Mouse (Mus musculus) left cerebral cortex, adult 2 months (tissue): ENCODE measurements around the gene Alk. TPM values are rescaled to one million over a fixed set of nuclear protein-coding genes. Genes with fewer than 3 reads are reported as not detected.

Experiments used
- DNase-seq, 2 experiments: peaks; one replicate each; pipeline ENCODE4 v3.0.0; 2021 to 2022; ENCODE audit warnings: low spot score in 2 of 2, mixed read lengths in 1 of 2; ENCODE audit errors: extremely low spot score in 1 of 2
- H3K27ac ChIP-seq: fragments of 200-600 bp; 2 replicates; pipeline ENCODE4 v1.8.1; 2022
- H3K4me3 ChIP-seq: fragments of 200-600 bp; 2 replicates; pipeline ENCODE4 v1.8.1; 2022
- CTCF ChIP-seq: fragments of 200-600 bp; IDR thresholded peaks from 2 replicates; pipeline ENCODE4 v1.8.1; 2022; ENCODE audit warnings: antibody characterized with exemption, mild to moderate bottlenecking, moderate library complexity
- intact Hi-C: fragments of 180-260 bp; cut with DNase I; formaldehyde crosslinking; loops from one replicate; pipeline ENCODE4 v1.15.1; 2025
- total RNA-seq, 2 experiments: library from RNA; stranded (reverse); gene quantifications; 2 replicates each; pipeline ENCODE4 v1.2.3; 2021

Alk gene
- total RNA-seq, 2 experiments from 2014 or later = 8.5 to 9.0 TPM

GRCm38 (mm10) chr17:71991260-71991659 is 613.2 kb downstream of the Alk start:
- TF ChIP-seq CTCF = no peak
- intact Hi-C loops = no loop called here
- no peak overlapping the region for H3K4me3 ChIP-seq

GRCm38 (mm10) chr17:71990176-71990720 is 614.2 kb downstream of the Alk start:
- intact Hi-C loops = no loop called here
- TF ChIP-seq CTCF = no peak
- H3K4me3 ChIP-seq = no peak overlapping the region
- H3K27ac ChIP-seq = no peak overlapping the region
- no peak for DNase-seq

More at GRCm38 (mm10) chr17:71991260-71991659, 613.2 kb downstream of the Alk start:
- no peak for DNase-seq
- no peak overlapping the region for H3K27ac ChIP-seq

- no peak for TF ChIP-seq CTCF
- Histone ChIP-seq H3K27ac (no peak overlapping the region), H3K4me3 (no peak overlapping the region)
- DNase-seq = no peak
- intact Hi-C loops = no loop called here
Observed at GRCm38 (mm10) chr17:71988736-71989569, 615.5 kb downstream of the Alk start.

- no peak for TF ChIP-seq CTCF
- intact Hi-C loops = no loop called here
- no peak for DNase-seq
- H3K27ac ChIP-seq = no peak overlapping the region
- H3K4me3 ChIP-seq = no peak overlapping the region
Observed at GRCm38 (mm10) chr17:71986998-71987397, 617.4 kb downstream of the Alk start.

GRCm38 (mm10) chr17:71986456-71986855 is 618.0 kb downstream of the Alk start:
- H3K27ac ChIP-seq = no peak overlapping the region
- no peak for TF ChIP-seq CTCF
- intact Hi-C loops = no loop called here
- no peak overlapping the region for H3K4me3 ChIP-seq
- DNase-seq = no peak

- TF ChIP-seq CTCF = no peak
- DNase-seq = no peak
- H3K4me3 ChIP-seq = no peak overlapping the region
- no peak overlapping the region for H3K27ac ChIP-seq
- intact Hi-C loops = no loop called here
Observed at GRCm38 (mm10) chr17:71981177-71981576, 623.2 kb downstream of the Alk start.

GRCm38 (mm10) chr17:71980518-71981145 is 623.8 kb downstream of the Alk start:
- no peak for TF ChIP-seq CTCF
- intact Hi-C loops = no loop called here
- DNase-seq = no peak
- no peak overlapping the region for H3K27ac ChIP-seq
- H3K4me3 ChIP-seq = no peak overlapping the region

GRCm38 (mm10) chr17:71979137-71979536 is 625.3 kb downstream of the Alk start:
- no peak overlapping the region for H3K4me3 ChIP-seq
- no peak for TF ChIP-seq CTCF
- H3K27ac ChIP-seq = no peak overlapping the region
- no peak for DNase-seq
- intact Hi-C loops = no loop called here

- intact Hi-C loops = no loop called here
- DNase-seq = no peak
- Histone ChIP-seq H3K27ac (no peak overlapping the region), H3K4me3 (no peak overlapping the region)
- no peak for TF ChIP-seq CTCF
Observed at GRCm38 (mm10) chr17:71976661-71977060, 627.8 kb downstream of the Alk start.

GRCm38 (mm10) chr17:71973704-71974103 is 630.7 kb downstream of the Alk start:
- Histone ChIP-seq H3K4me3 (no peak overlapping the region), H3K27ac (no peak overlapping the region)
- TF ChIP-seq CTCF = no peak
- intact Hi-C loops = no loop called here
- no peak for DNase-seq

- no peak for DNase-seq
- H3K4me3 ChIP-seq = no peak overlapping the region
- no peak overlapping the region for H3K27ac ChIP-seq
- intact Hi-C loops = loop anchor here (5.0 kb wide), 2 partner anchors 635 to 815 kb away; partner anchors contain the start of gene Alk
- TF ChIP-seq CTCF = no peak
Observed at GRCm38 (mm10) chr17:71967356-71967755, 637.1 kb downstream of the Alk start.
